Mouse (Mus musculus): ENCODE results near the gene Fn1.

Gene Fn1

GRCm38 (mm10) chr1:71606600-71607325 lies 46.2 kb downstream of the Fn1 start:
- no peak for DNase-seq (ENCODE audit: low read depth, low spot score)

- DNase-seq (ENCODE audit: low read depth, low spot score) = no peak
Observed at GRCm38 (mm10) chr1:71605751-71606150, 47.2 kb downstream of the Fn1 start.

GRCm38 (mm10) chr1:71595365-71595764 lies 57.6 kb downstream of the Fn1 start:
- no peak for DNase-seq (ENCODE audit: low read depth, low spot score)

- DNase-seq (ENCODE audit: low read depth, low spot score) = no peak
Observed at GRCm38 (mm10) chr1:71594268-71594667, 58.7 kb downstream of the Fn1 start.

GRCm38 (mm10) chr1:71593184-71593583 lies 59.8 kb downstream of the Fn1 start:
- no peak for DNase-seq (ENCODE audit: low read depth, low spot score)

- no peak for DNase-seq (ENCODE audit: low read depth, low spot score)
Observed at GRCm38 (mm10) chr1:71590038-71590437, 63.0 kb downstream of the Fn1 start.

- DNase-seq (ENCODE audit: low read depth, low spot score) = no peak
Observed at GRCm38 (mm10) chr1:71586658-71587057, 66.3 kb downstream of the Fn1 start.

- no peak for DNase-seq (ENCODE audit: low read depth, low spot score)
Observed at GRCm38 (mm10) chr1:71583900-71584299, 69.1 kb downstream of the Fn1 start.

GRCm38 (mm10) chr1:71583302-71583701 lies 69.7 kb downstream of the Fn1 start:
- DNase-seq (ENCODE audit: low read depth, low spot score) = no peak

- DNase-seq (ENCODE audit: low read depth, low spot score) = no peak
Observed at GRCm38 (mm10) chr1:71580408-71580807, 72.6 kb downstream of the Fn1 start.

- peak; percentile 47 for DNase-seq (ENCODE audit: low read depth, low spot score)
Observed at GRCm38 (mm10) chr1:71579526-71579925, 73.5 kb downstream of the Fn1 start.

- no peak for DNase-seq (ENCODE audit: low read depth, low spot score)
Observed at GRCm38 (mm10) chr1:71576837-71577236, 76.2 kb downstream of the Fn1 start.

GRCm38 (mm10) chr1:71575987-71576386 lies 77.0 kb downstream of the Fn1 start:
- DNase-seq (ENCODE audit: low read depth, low spot score) = no peak

GRCm38 (mm10) chr1:71570116-71570515 lies 82.9 kb downstream of the Fn1 start:
- no peak for DNase-seq (ENCODE audit: low read depth, low spot score)

GRCm38 (mm10) chr1:71567884-71568605 lies 85.0 kb downstream of the Fn1 start:
- DNase-seq (ENCODE audit: low read depth, low spot score) = no peak

- no peak for DNase-seq (ENCODE audit: low read depth, low spot score)
Observed at GRCm38 (mm10) chr1:71564291-71564690, 88.7 kb downstream of the Fn1 start.

GRCm38 (mm10) chr1:71560626-71561025 lies 92.4 kb downstream of the Fn1 start:
- no peak for DNase-seq (ENCODE audit: low read depth, low spot score)

GRCm38 (mm10) chr1:71556688-71557612 lies 96.0 kb downstream of the Fn1 start, which contains the start of gene Atic:
Atic (plus strand) TSS chr1:71557150.
- DNase-seq (ENCODE audit: low read depth, low spot score) = peak; percentile 87

- no peak for DNase-seq (ENCODE audit: low read depth, low spot score)
Observed at GRCm38 (mm10) chr1:71550626-71551195, 102.3 kb downstream of the Fn1 start.

- peak; percentile 39 for DNase-seq (ENCODE audit: low read depth, low spot score)
Observed at GRCm38 (mm10) chr1:71540437-71540836, 112.6 kb downstream of the Fn1 start.

GRCm38 (mm10) chr1:71539641-71540040 lies 113.4 kb downstream of the Fn1 start:
- DNase-seq (ENCODE audit: low read depth, low spot score) = no peak
